Mouse (Mus musculus): ENCODE data around the gene Tmem156. TPM values are rescaled to one million over a fixed set of nuclear protein-coding genes. Genes with fewer than 3 reads are reported as not detected.

Gene Tmem156
- total RNA-seq, 2 experiments from 2014 or later, result 0.40 to 0.69 TPM

GRCm38 (mm10) chr5:65100002-65100401 lies 8.1 kb upstream of the Tmem156 start:
- DNase-seq (ENCODE audit: extremely low spot score in 1 of 2, low spot score in 1 of 2), result no peak

GRCm38 (mm10) chr5:65097457-65097856 lies 5.5 kb upstream of the Tmem156 start:
- no peak for DNase-seq (ENCODE audit: extremely low spot score in 1 of 2, low spot score in 1 of 2)

- no peak for DNase-seq (ENCODE audit: extremely low spot score in 1 of 2, low spot score in 1 of 2)
Measured at GRCm38 (mm10) chr5:65096805-65097204, 4.9 kb upstream of the Tmem156 start.

- no peak for DNase-seq (ENCODE audit: extremely low spot score in 1 of 2, low spot score in 1 of 2)
Measured at GRCm38 (mm10) chr5:65096082-65096481, 4.2 kb upstream of the Tmem156 start.

GRCm38 (mm10) chr5:65094902-65095545 lies 3.1 kb upstream of the Tmem156 start:
- no peak for DNase-seq (ENCODE audit: extremely low spot score in 1 of 2, low spot score in 1 of 2)

- DNase-seq (ENCODE audit: extremely low spot score in 1 of 2, low spot score in 1 of 2), result no peak
Measured at GRCm38 (mm10) chr5:65093769-65094168, 1.8 kb upstream of the Tmem156 start.

- no peak for DNase-seq (ENCODE audit: extremely low spot score in 1 of 2, low spot score in 1 of 2)
Measured at GRCm38 (mm10) chr5:65091184-65091858, 611 bp downstream of the Tmem156 start.

- no peak for DNase-seq (ENCODE audit: extremely low spot score in 1 of 2, low spot score in 1 of 2)
Measured at GRCm38 (mm10) chr5:65089707-65090106, 2.2 kb downstream of the Tmem156 start.

GRCm38 (mm10) chr5:65086522-65086921 lies 5.4 kb downstream of the Tmem156 start:
- DNase-seq (ENCODE audit: extremely low spot score in 1 of 2, low spot score in 1 of 2), result no peak

- no peak for DNase-seq (ENCODE audit: extremely low spot score in 1 of 2, low spot score in 1 of 2)
Measured at GRCm38 (mm10) chr5:65081836-65082235, 10.1 kb downstream of the Tmem156 start.

GRCm38 (mm10) chr5:65079881-65080280 lies 12.1 kb downstream of the Tmem156 start:
- DNase-seq (ENCODE audit: extremely low spot score in 1 of 2, low spot score in 1 of 2), result peak in 1 of 2 experiments; percentile 17

- DNase-seq (ENCODE audit: extremely low spot score in 1 of 2, low spot score in 1 of 2), result no peak
Measured at GRCm38 (mm10) chr5:65078081-65078480, 13.9 kb downstream of the Tmem156 start.

GRCm38 (mm10) chr5:65076748-65077147 lies 15.2 kb downstream of the Tmem156 start:
- DNase-seq (ENCODE audit: extremely low spot score in 1 of 2, low spot score in 1 of 2), result no peak

- DNase-seq (ENCODE audit: extremely low spot score in 1 of 2, low spot score in 1 of 2), result no peak
Measured at GRCm38 (mm10) chr5:65076087-65076486, 15.8 kb downstream of the Tmem156 start.

GRCm38 (mm10) chr5:65074693-65075092 lies 17.2 kb downstream of the Tmem156 start:
- no peak for DNase-seq (ENCODE audit: extremely low spot score in 1 of 2, low spot score in 1 of 2)

GRCm38 (mm10) chr5:65073247-65073646 lies 18.7 kb downstream of the Tmem156 start:
- DNase-seq (ENCODE audit: extremely low spot score in 1 of 2, low spot score in 1 of 2), result no peak

- DNase-seq (ENCODE audit: extremely low spot score in 1 of 2, low spot score in 1 of 2), result no peak
Measured at GRCm38 (mm10) chr5:65071689-65072118, 20.2 kb downstream of the Tmem156 start.

GRCm38 (mm10) chr5:65069872-65070271 lies 22.1 kb downstream of the Tmem156 start:
- DNase-seq (ENCODE audit: extremely low spot score in 1 of 2, low spot score in 1 of 2), result no peak

GRCm38 (mm10) chr5:65068166-65068565 lies 23.8 kb downstream of the Tmem156 start:
- no peak for DNase-seq (ENCODE audit: extremely low spot score in 1 of 2, low spot score in 1 of 2)

- DNase-seq (ENCODE audit: extremely low spot score in 1 of 2, low spot score in 1 of 2), result no peak
Measured at GRCm38 (mm10) chr5:65063266-65063665, 28.7 kb downstream of the Tmem156 start.

- no peak for DNase-seq (ENCODE audit: extremely low spot score in 1 of 2, low spot score in 1 of 2)
Measured at GRCm38 (mm10) chr5:65062236-65062635, 29.7 kb downstream of the Tmem156 start.

- no peak for DNase-seq (ENCODE audit: extremely low spot score in 1 of 2, low spot score in 1 of 2)
Measured at GRCm38 (mm10) chr5:65059806-65060205, 32.1 kb downstream of the Tmem156 start.
